Mouse (Mus musculus) forebrain, embryonic 15.5 days (tissue): ENCODE measurements around the gene Khnyn. TPM values are rescaled to one million over a fixed set of nuclear protein-coding genes. Genes with fewer than 3 reads are reported as not detected.

ENCODE experiments used
- ATAC-seq: fragments of 200-750 bp; cut with Nextera tagmentation; replicated peaks from 2 replicates; pipeline ENCODE4 v1.8.0; 2017; ENCODE audit warnings: mild to moderate bottlenecking, moderate TSS enrichment, moderate library complexity
- H3K27ac ChIP-seq: fragments of 300-500 bp; sonication (generic); replicated peaks from 2 replicates; pipeline ENCODE4 v1.5.1; 2015; ENCODE audit warnings: mild to moderate bottlenecking, inconsistent platforms
- H3K27me3 ChIP-seq: fragments of 300-500 bp; sonication (generic); 2 replicates; pipeline ENCODE4 v1.6.1; 2015; ENCODE audit warnings: inconsistent platforms
- H3K36me3 ChIP-seq: fragments of 300-500 bp; sonication (generic); 2 replicates; pipeline ENCODE4 v1.6.1; 2015; ENCODE audit warnings: mild to moderate bottlenecking, inconsistent platforms
- H3K4me1 ChIP-seq: fragments of 300-500 bp; sonication (generic); 2 replicates; pipeline ENCODE4 v1.6.1; 2015; ENCODE audit warnings: inconsistent platforms
- H3K4me2 ChIP-seq: fragments of 300-500 bp; sonication (generic); replicated peaks from 2 replicates; pipeline ENCODE4 v1.6.1; 2015; ENCODE audit warnings: mild to moderate bottlenecking, inconsistent platforms
- H3K4me3 ChIP-seq: fragments of 300-500 bp; sonication (generic); 2 replicates; pipeline ENCODE4 v1.5.1; 2015; ENCODE audit warnings: mild to moderate bottlenecking, inconsistent platforms
- H3K9ac ChIP-seq: fragments of 300-500 bp; sonication (generic); replicated peaks from 2 replicates; pipeline ENCODE4 v1.6.1; 2015; ENCODE audit warnings: mild to moderate bottlenecking, inconsistent platforms
- H3K9me3 ChIP-seq: fragments of 300-500 bp; sonication (generic); 2 replicates; pipeline ENCODE4 v1.6.1; 2016; ENCODE audit warnings: inconsistent platforms
- WGBS: fragments of 180-500 bp; shearing (Covaris S2); methylation state at CpG from one replicate; pipeline ENCODE4 v1.1.7; 2015; ENCODE audit warnings: mixed read lengths; 5-methylcytosine and 5-hydroxymethylcytosine counted together
- polyA plus RNA-seq: library from polyadenylated mRNA; unstranded; fragments of >200 nt; fragmentation: Nextera tagmentation; extraction: Ambion mirVana; gene quantifications from 2 replicates; pipeline ENCODE4 v1.2.1, GENCODE M21; 2015

The Khnyn gene
- polyA plus RNA-seq, 1 experiment from 2014 or later, result 10.4 TPM

DNA sequence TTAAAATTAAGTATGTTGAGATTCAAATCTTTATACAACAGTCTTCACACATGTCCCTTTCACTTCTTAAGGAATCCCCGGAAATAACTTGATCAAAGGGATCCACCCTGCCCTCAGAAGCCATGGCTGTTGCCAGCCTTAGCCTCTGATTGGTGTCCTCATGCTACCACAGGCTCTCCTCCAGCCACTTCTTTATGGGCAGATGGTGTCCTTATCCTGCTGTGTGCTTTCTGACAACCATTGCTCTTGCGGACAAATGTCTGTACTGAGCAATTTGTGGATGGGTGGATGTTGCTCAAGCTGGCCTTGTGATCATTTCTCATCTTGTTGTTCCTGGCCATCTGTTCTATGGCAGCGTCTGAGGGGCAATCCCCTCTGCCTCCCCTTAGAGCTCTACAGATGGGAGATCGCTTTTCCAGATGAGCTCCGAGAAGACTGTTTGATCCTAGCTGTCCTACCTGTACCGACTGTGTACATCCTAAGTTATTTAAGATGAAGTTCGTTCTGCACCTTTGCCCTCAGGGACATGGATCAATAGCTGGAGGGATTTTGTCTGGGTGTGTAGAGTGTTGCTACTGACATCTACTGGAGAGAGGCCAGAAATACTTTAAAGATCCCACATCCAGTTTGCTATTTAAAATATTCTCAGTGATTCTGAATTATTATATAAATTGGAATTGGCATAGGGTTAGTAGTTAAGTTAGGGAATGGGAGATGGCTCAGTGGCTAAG lies 55.5 kb downstream of the Khnyn start:
- 57% methylated on average over 7 of the region's 7 CpGs for WGBS
- ATAC-seq, result no peak
- H3K27me3 ChIP-seq, result no peaks in the 10 kb centered on the region

DNA sequence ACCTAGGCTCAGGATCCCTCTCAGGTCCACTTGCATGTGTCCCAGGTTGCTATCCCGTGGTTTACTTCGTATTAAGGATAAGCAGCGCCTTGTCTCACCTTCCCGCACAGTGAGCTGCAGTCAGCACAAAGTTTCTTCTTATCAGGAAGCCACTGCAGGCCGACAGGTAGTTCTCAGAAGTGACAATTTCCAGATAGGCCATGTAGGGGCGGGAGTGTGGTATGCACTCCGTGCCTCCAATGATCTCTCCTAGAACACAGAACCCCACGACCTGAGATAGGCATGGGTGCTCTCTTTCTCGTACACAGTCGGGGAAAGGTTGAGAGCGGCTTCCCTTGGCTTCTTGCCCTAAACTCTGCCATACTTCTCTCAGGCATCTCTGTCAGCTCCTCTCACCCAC lies 58.9 kb downstream of the Khnyn start:
- Histone ChIP-seq H3K27me3 (no peaks in the 10 kb centered on the region), H3K4me2 (no peak overlapping the region), H3K27ac (no peak overlapping the region), H3K36me3 (no peaks in the 10 kb centered on the region), H3K4me3 (no peak overlapping the region), H3K4me1 (no peaks in the 10 kb centered on the region), H3K9ac (no peak overlapping the region), H3K9me3 (no peaks in the 10 kb centered on the region)
- no peak for ATAC-seq
- WGBS, result 89% methylated on average over 11 of the region's 11 CpGs

More for the DNA sequence above, 55.5 kb downstream of the Khnyn start:
- Histone ChIP-seq H3K9ac (no peak overlapping the region), H3K4me2 (no peak overlapping the region), H3K9me3 (no peaks in the 10 kb centered on the region), H3K4me1 (no peaks in the 10 kb centered on the region), H3K27ac (no peak overlapping the region), H3K36me3 (no peaks in the 10 kb centered on the region), H3K4me3 (no peak overlapping the region)

DNA sequence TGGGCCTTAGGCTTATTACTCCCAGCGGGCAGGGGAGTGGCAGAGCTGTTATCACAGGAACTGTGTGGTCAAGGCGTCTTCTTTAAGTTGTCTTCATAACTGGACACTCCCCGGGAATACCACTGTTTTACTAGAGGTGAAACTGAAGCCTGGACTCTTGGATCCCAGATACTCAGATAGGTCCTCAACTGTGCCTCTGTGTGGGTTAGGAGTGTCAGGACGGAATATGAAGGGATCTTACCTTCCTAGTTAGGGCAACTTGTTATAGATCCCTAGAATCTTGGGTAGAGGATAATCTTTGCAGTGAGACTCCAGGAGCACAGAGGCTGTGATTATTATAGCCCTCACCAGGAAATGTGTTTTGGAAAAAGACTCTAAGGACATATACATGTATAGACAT lies 59.8 kb downstream of the Khnyn start, which contains the start of gene Cma1:
Gene Cma1 (minus strand): TSS at position 101 of the 400 bp plus-strand sequence.
- no peaks in the 10 kb centered on the region for H3K9me3 ChIP-seq
- no peaks in the 10 kb centered on the region for H3K36me3 ChIP-seq
- no peaks in the 10 kb centered on the region for H3K4me1 ChIP-seq
- H3K9ac ChIP-seq, result no peak within 1 kb of the TSS
- H3K4me2 ChIP-seq, result no peak within 1 kb of the TSS
- WGBS, result 86% methylated on average over 4 of the region's 4 CpGs
- no peak for ATAC-seq
- H3K4me3 ChIP-seq, result no peak within 1 kb of the TSS
- H3K27ac ChIP-seq, result no peak within 1 kb of the TSS
- H3K27me3 ChIP-seq, result no peaks in the 10 kb centered on the region

DNA sequence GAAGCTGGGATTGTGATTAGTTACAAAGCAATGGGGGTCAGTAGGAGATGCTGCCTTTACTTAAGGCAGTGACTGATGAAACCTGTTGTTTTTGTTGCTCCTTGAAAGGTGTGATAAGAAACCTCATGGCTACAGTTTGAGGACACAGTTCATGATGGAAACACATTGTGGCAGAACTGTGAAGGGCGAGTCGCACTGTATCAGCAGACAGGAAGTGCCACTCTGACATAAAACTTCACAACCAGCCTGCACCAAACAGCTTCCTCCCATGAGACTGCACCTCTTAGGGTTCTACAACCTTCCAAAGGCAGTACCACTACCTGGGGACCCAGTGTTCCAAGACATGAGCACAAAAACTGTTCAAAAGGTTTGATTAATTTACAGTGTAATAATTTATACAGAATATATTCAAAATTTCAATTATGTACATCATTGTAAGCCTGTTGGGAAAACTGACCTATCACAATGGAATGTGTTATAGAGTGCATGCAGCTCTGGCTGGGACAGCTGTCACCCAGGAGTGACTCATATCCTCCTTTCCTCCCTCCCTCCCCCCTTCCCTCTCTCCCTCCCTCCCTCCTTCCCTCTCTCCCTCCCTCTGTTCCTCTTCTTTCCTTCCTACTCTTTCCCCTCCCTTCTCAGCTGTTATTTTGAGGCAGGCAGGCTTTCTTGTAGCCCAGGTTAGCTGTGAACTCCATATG lies 61.7 kb downstream of the Khnyn start:
- H3K27me3 ChIP-seq, result no peaks in the 10 kb centered on the region
- H3K36me3 ChIP-seq, result no peaks in the 10 kb centered on the region
- ATAC-seq, result no peak
- H3K4me3 ChIP-seq, result no peak overlapping the region
- no peak overlapping the region for H3K9ac ChIP-seq
- no peak overlapping the region for H3K4me2 ChIP-seq
- H3K27ac ChIP-seq, result no peak overlapping the region
- H3K9me3 ChIP-seq, result no peaks in the 10 kb centered on the region
- no peaks in the 10 kb centered on the region for H3K4me1 ChIP-seq
- 93% methylated on average over 2 of the region's 2 CpGs for WGBS

Other genes starting within 250 kb of the Khnyn start
- 82.0 and 82.1 TPM in 2 replicates for gene Ipo4, start 249.0 kb upstream of the Khnyn start, polyA plus RNA-seq
- gene Gm49378, start 247.1 kb upstream of the Khnyn start, polyA plus RNA-seq, result 1.4 and 2.0 TPM in 2 replicates
- gene Tm9sf1, start 241.1 kb upstream of the Khnyn start, polyA plus RNA-seq, result 61.7 and 67.2 TPM in 2 replicates
- gene Tssk4, start 234.8 kb upstream of the Khnyn start, polyA plus RNA-seq, result 0.38 and 0.53 TPM in 2 replicates
- 66.0 and 68.5 TPM in 2 replicates for gene Mdp1, start 224.4 kb upstream of the Khnyn start, polyA plus RNA-seq
- 56.7 and 62.2 TPM in 2 replicates for gene Gmpr2, start 213.0 kb upstream of the Khnyn start, polyA plus RNA-seq
- 563 and 611 TPM in 2 replicates for gene Nedd8, start 212.8 kb upstream of the Khnyn start, polyA plus RNA-seq
- 32.9 and 36.2 TPM in 2 replicates for gene Tinf2, start 203.1 kb upstream of the Khnyn start, polyA plus RNA-seq
- gene Tgm1, start 171.0 kb upstream of the Khnyn start, polyA plus RNA-seq, result 0.09 and 0.20 TPM in 2 replicates
- 49.9 and 51.4 TPM in 2 replicates for gene Rabggta, start 162.7 kb upstream of the Khnyn start, polyA plus RNA-seq
- gene Dhrs1, start 139.3 kb upstream of the Khnyn start, polyA plus RNA-seq, result 77.1 and 82.7 TPM in 2 replicates
- 39.7 and 41.4 TPM in 2 replicates for gene Nop9, start 139.3 kb upstream of the Khnyn start, polyA plus RNA-seq
- gene Cideb, start 126.5 kb upstream of the Khnyn start, polyA plus RNA-seq, result 0.15 and 0.29 TPM in 2 replicates
- 0.10 and 0.24 TPM in 2 replicates for gene Ltb4r2, start 123.5 kb upstream of the Khnyn start, polyA plus RNA-seq
- gene Ltb4r1, start 119.0 kb upstream of the Khnyn start, polyA plus RNA-seq, result 0.26 TPM in 1 of 2 replicates, not detected in the other
- gene Adcy4, start 100.9 kb upstream of the Khnyn start, polyA plus RNA-seq, result 2.9 and 4.0 TPM in 2 replicates
- 1.1 and 2.3 TPM in 2 replicates for gene Ripk3, start 96.1 kb upstream of the Khnyn start, polyA plus RNA-seq
- gene Nfatc4, start 61.8 kb upstream of the Khnyn start, polyA plus RNA-seq, result 10.9 and 13.6 TPM in 2 replicates
- gene Nynrin, start 30.9 kb upstream of the Khnyn start, polyA plus RNA-seq, result 10.5 and 10.7 TPM in 2 replicates
- gene Cbln3, start 555 bp upstream of the Khnyn start, polyA plus RNA-seq, result 0.29 and 0.32 TPM in 2 replicates
- 106 and 112 TPM in 2 replicates for gene Sdr39u1, start 15.3 kb downstream of the Khnyn start, polyA plus RNA-seq
- gene Cma1, start 59.7 kb downstream of the Khnyn start, polyA plus RNA-seq, result not detected in 2 replicates
- gene Cma2, start 66.0 kb downstream of the Khnyn start, polyA plus RNA-seq, result not detected in 2 replicates
- gene Mcpt1, start 133.0 kb downstream of the Khnyn start, polyA plus RNA-seq, result not detected in 2 replicates
- not detected in 2 replicates for gene Mcpt9, start 145.5 kb downstream of the Khnyn start, polyA plus RNA-seq
- gene Mcpt2, start 157.1 kb downstream of the Khnyn start, polyA plus RNA-seq, result not detected in 2 replicates
- gene Mcpt4, start 177.4 kb downstream of the Khnyn start, polyA plus RNA-seq, result not detected in 2 replicates
- 0.18 and 0.23 TPM in 2 replicates for gene Mcpt8, start 200.3 kb downstream of the Khnyn start, polyA plus RNA-seq
- not detected in 2 replicates for gene Ctsg, start 217.6 kb downstream of the Khnyn start, polyA plus RNA-seq
- gene Gzme, start 235.7 kb downstream of the Khnyn start, polyA plus RNA-seq, result not detected in 2 replicates
- gene Gzmd, start 247.7 kb downstream of the Khnyn start, polyA plus RNA-seq, result not detected in 2 replicates